Mouse (Mus musculus): ENCODE measurements around the gene Tspan32. TPM values are rescaled to one million over a fixed set of nuclear protein-coding genes. Genes with fewer than 3 reads are reported as not detected.
A peak's percentile ranks its signal among the peaks of the same experiment; 100 is the strongest.

Gene Tspan32
- polyA plus RNA-seq, 1 experiment from 2014 or later: 2.6 TPM

- WGBS: 65% methylated on average over 8 of the region's 8 CpGs
- H3K4me3 ChIP-seq (ENCODE audit: low read length): no peak overlapping the region
- peaks cover 71% of the 10 kb centered on the region for H3K4me1 ChIP-seq (replicated peaks; ENCODE audit: control insufficient read depth, insufficient read depth, low read length)
- no peak overlapping the region for H3K4me2 ChIP-seq (ENCODE audit: low read depth, low read length)
- H3K27ac ChIP-seq (ENCODE audit: low read length): peak overlapping the region; percentile 56
- no peaks in the 10 kb centered on the region for H3K9me3 ChIP-seq (ENCODE audit: control insufficient read depth, low read length)
- no peaks in the 10 kb centered on the region for H3K36me3 ChIP-seq (ENCODE audit: control insufficient read depth, insufficient read depth, low read length)
- no peak overlapping the region for H3K9ac ChIP-seq (ENCODE audit: low read length)
- ATAC-seq (ENCODE audit: low read depth): no peak
- no peaks in the 10 kb centered on the region for H3K27me3 ChIP-seq (ENCODE audit: control insufficient read depth, insufficient read depth, low read depth, low read length)
Measured at GRCm38 (mm10) chr7:143013420-143014178, 8.8 kb downstream of the Tspan32 start.

- no peak overlapping the region for H3K9ac ChIP-seq (ENCODE audit: low read length)
- no peak for ATAC-seq (ENCODE audit: low read depth)
- H3K27ac ChIP-seq (ENCODE audit: low read length): peak overlapping the region; percentile 92
- H3K4me2 ChIP-seq (ENCODE audit: low read depth, low read length): no peak overlapping the region
- H3K9me3 ChIP-seq (ENCODE audit: control insufficient read depth, low read length): no peaks in the 10 kb centered on the region
- no peaks in the 10 kb centered on the region for H3K27me3 ChIP-seq (ENCODE audit: control insufficient read depth, insufficient read depth, low read depth, low read length)
- peaks cover 58% of the 10 kb centered on the region for H3K4me1 ChIP-seq (replicated peaks; ENCODE audit: control insufficient read depth, insufficient read depth, low read length)
- H3K4me3 ChIP-seq (ENCODE audit: low read length): no peak overlapping the region
- H3K36me3 ChIP-seq (ENCODE audit: control insufficient read depth, insufficient read depth, low read length): no peaks in the 10 kb centered on the region
- WGBS: 74% methylated on average over 7 of the region's 7 CpGs
Measured at GRCm38 (mm10) chr7:143014862-143015659, 10.2 kb downstream of the Tspan32 start.

- ATAC-seq (ENCODE audit: low read depth): peak; percentile 92
- peak overlapping the region; percentile 21; the same call in 1 of the 2 replicates for H3K9ac ChIP-seq (ENCODE audit: low read length)
- H3K4me3 ChIP-seq (ENCODE audit: low read length): no peak overlapping the region
- peaks cover 50% of the 10 kb centered on the region for H3K4me1 ChIP-seq (replicated peaks; ENCODE audit: control insufficient read depth, insufficient read depth, low read length)
- H3K9me3 ChIP-seq (ENCODE audit: control insufficient read depth, low read length): no peaks in the 10 kb centered on the region
- peak overlapping the region; percentile 35 for H3K4me2 ChIP-seq (ENCODE audit: low read depth, low read length)
- 0% methylated on average over 1 of the region's 1 CpGs for WGBS
- H3K36me3 ChIP-seq (ENCODE audit: control insufficient read depth, insufficient read depth, low read length): no peaks in the 10 kb centered on the region
- no peaks in the 10 kb centered on the region for H3K27me3 ChIP-seq (ENCODE audit: control insufficient read depth, insufficient read depth, low read depth, low read length)
- peak overlapping the region; percentile 92 for H3K27ac ChIP-seq (ENCODE audit: low read length)
Measured at GRCm38 (mm10) chr7:143015755-143016423, 11.0 kb downstream of the Tspan32 start.

- Histone ChIP-seq H3K9me3 (ENCODE audit: control insufficient read depth, low read length) (no peaks in the 10 kb centered on the region), H3K4me2 (ENCODE audit: low read depth, low read length) (peak overlapping the region; percentile 35), H3K4me1 (replicated peaks; ENCODE audit: control insufficient read depth, insufficient read depth, low read length) (peaks cover 44% of the 10 kb centered on the region), H3K9ac (ENCODE audit: low read length) (peak overlapping the region; percentile 21; the same call in 1 of the 2 replicates), H3K27me3 (ENCODE audit: control insufficient read depth, insufficient read depth, low read depth, low read length) (no peaks in the 10 kb centered on the region), H3K36me3 (ENCODE audit: control insufficient read depth, insufficient read depth, low read length) (no peaks in the 10 kb centered on the region), H3K27ac (ENCODE audit: low read length) (peak overlapping the region; percentile 92), H3K4me3 (ENCODE audit: low read length) (no peak overlapping the region)
- peak; percentile 47 for ATAC-seq (ENCODE audit: low read depth)
- 45% methylated on average over 9 of the region's 9 CpGs for WGBS
Measured at GRCm38 (mm10) chr7:143016424-143017142, 11.7 kb downstream of the Tspan32 start.

- WGBS: 87% methylated on average over 4 of the region's 4 CpGs
- no peak for ATAC-seq (ENCODE audit: low read depth)
- peak overlapping the region; percentile 65; the same call in 1 of the 2 replicates for H3K27ac ChIP-seq (ENCODE audit: low read length)
Measured at GRCm38 (mm10) chr7:143017181-143017580, 12.3 kb downstream of the Tspan32 start.

GRCm38 (mm10) chr7:143020040-143020439 lies 15.2 kb downstream of the Tspan32 start:
- no peaks in the 10 kb centered on the region for H3K9me3 ChIP-seq (ENCODE audit: control insufficient read depth, low read length)
- no peak for ATAC-seq (ENCODE audit: low read depth)
- H3K27me3 ChIP-seq (ENCODE audit: control insufficient read depth, insufficient read depth, low read depth, low read length): no peaks in the 10 kb centered on the region
- H3K4me2 ChIP-seq (ENCODE audit: low read depth, low read length): no peak overlapping the region
- peaks cover 21% of the 10 kb centered on the region for H3K4me1 ChIP-seq (replicated peaks; ENCODE audit: control insufficient read depth, insufficient read depth, low read length)
- H3K36me3 ChIP-seq (ENCODE audit: control insufficient read depth, insufficient read depth, low read length): no peaks in the 10 kb centered on the region; the same call in 1 of the 2 replicates
- H3K9ac ChIP-seq (ENCODE audit: low read length): no peak overlapping the region
- H3K4me3 ChIP-seq (ENCODE audit: low read length): no peak overlapping the region
- H3K27ac ChIP-seq (ENCODE audit: low read length): no peak overlapping the region

More at GRCm38 (mm10) chr7:143017181-143017580, 12.3 kb downstream of the Tspan32 start:
- Histone ChIP-seq H3K4me1 (replicated peaks; ENCODE audit: control insufficient read depth, insufficient read depth, low read length) (peaks cover 39% of the 10 kb centered on the region), H3K9ac (ENCODE audit: low read length) (no peak overlapping the region), H3K4me3 (ENCODE audit: low read length) (no peak overlapping the region), H3K9me3 (ENCODE audit: control insufficient read depth, low read length) (no peaks in the 10 kb centered on the region), H3K4me2 (ENCODE audit: low read depth, low read length) (no peak overlapping the region), H3K36me3 (ENCODE audit: control insufficient read depth, insufficient read depth, low read length) (no peaks in the 10 kb centered on the region), H3K27me3 (ENCODE audit: control insufficient read depth, insufficient read depth, low read depth, low read length) (no peaks in the 10 kb centered on the region)

- no peaks in the 10 kb centered on the region for H3K27me3 ChIP-seq (ENCODE audit: control insufficient read depth, insufficient read depth, low read depth, low read length)
- no peak for ATAC-seq (ENCODE audit: low read depth)
- no peaks in the 10 kb centered on the region; the same call in 1 of the 2 replicates for H3K36me3 ChIP-seq (ENCODE audit: control insufficient read depth, insufficient read depth, low read length)
- peaks cover 13% of the 10 kb centered on the region for H3K4me1 ChIP-seq (replicated peaks; ENCODE audit: control insufficient read depth, insufficient read depth, low read length)
- H3K9me3 ChIP-seq (ENCODE audit: control insufficient read depth, low read length): no peaks in the 10 kb centered on the region
- H3K4me3 ChIP-seq (ENCODE audit: low read length): no peak overlapping the region
- no peak overlapping the region for H3K4me2 ChIP-seq (ENCODE audit: low read depth, low read length)
- no peak overlapping the region for H3K9ac ChIP-seq (ENCODE audit: low read length)
- WGBS: 70% methylated on average over 3 of the region's 3 CpGs
- no peak overlapping the region for H3K27ac ChIP-seq (ENCODE audit: low read length)
Measured at GRCm38 (mm10) chr7:143020764-143021163, 15.9 kb downstream of the Tspan32 start.

- no peak overlapping the region for H3K9ac ChIP-seq (ENCODE audit: low read length)
- H3K4me1 ChIP-seq (replicated peaks; ENCODE audit: control insufficient read depth, insufficient read depth, low read length): peaks cover 5% of the 10 kb centered on the region
- H3K4me3 ChIP-seq (ENCODE audit: low read length): no peak overlapping the region
- WGBS: 44% methylated on average over 5 of the region's 5 CpGs
- H3K9me3 ChIP-seq (ENCODE audit: control insufficient read depth, low read length): no peaks in the 10 kb centered on the region
- no peaks in the 10 kb centered on the region; the same call in 1 of the 2 replicates for H3K36me3 ChIP-seq (ENCODE audit: control insufficient read depth, insufficient read depth, low read length)
- no peak overlapping the region for H3K27ac ChIP-seq (ENCODE audit: low read length)
- ATAC-seq (ENCODE audit: low read depth): no peak
- H3K4me2 ChIP-seq (ENCODE audit: low read depth, low read length): no peak overlapping the region
- H3K27me3 ChIP-seq (ENCODE audit: control insufficient read depth, insufficient read depth, low read depth, low read length): no peaks in the 10 kb centered on the region
Measured at GRCm38 (mm10) chr7:143021356-143022164, 16.7 kb downstream of the Tspan32 start.
